Mouse (Mus musculus) brain, adult 2 months (tissue): Measurements from ENCODE around the gene Tpte.
"Not testable (repeated sequence)": the region's sequence is repeated elsewhere in the genome, so short reads cannot be mapped to it uniquely, and the experiment has no call there.

Experiments
- DNase-seq: peaks from one replicate; pipeline ENCODE4 v3.0.0; 2011; ENCODE audit warnings: low read depth, low spot score

Tpte gene

DNA sequence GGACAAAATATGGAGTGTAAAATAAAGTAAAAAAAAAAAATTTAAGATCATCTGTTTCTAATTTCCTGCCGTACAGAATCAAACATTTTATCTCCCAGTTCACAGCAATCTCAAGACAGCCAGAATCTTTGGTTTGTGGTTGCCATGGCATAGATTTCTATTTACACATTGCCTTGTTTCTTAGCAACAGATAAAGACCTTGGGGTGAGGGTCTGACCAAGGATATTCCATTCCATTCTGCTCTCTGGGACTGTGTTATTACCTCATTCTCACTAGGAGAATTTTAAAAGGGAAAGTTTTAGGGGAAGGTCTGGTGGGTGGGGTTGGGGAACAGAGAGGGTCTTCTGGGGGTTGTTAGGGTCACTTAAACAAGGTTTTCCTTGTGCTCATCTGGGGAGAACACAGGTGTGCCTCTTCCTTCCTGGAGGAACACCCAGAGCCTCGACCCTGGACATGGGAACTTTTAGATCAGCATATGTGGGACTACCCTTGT is at the start of gene Tpte:
Tpte (plus strand) TSS at position 443 of the 493 bp plus-strand sequence.
- no peak for DNase-seq

DNA sequence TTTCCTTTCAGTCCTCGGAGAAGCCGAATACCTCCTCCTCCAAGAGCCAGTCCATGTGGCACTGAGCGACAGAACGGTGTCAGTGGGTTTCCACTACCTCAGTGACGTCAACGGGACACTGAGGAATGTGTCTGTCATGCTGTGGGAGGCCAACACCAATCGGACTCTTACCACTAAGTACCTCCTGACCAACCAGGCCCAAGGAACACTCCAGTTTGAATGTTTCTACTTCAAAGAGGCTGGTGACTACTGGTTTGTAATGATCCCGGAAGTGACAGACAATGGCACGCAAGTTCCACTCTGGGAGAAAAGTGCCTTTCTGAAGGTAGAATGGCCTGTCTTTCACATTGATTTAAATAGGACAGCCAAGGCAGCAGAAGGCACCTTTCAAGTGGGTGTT is 40.3 kb upstream of the Tpte start:
- no peak for DNase-seq

DNA sequence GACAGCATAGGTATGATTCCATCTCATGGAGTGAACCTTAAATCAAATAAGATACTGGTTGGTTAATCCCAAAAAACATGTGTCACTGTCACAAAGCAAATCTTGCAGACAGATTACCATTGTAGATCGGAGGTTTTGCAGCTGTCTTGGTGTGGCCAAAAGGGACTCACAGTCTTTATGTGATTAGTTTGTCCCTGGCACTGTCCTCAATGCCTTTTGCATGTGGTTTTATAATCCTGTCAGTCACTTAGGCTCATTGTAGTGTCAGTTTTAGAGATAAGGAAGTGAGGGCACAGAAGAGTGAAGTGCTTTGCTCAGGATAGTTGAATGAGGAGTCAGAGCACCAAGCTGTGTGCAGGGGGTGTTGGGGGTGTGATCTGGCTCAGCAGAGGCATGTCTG is 37.6 kb upstream of the Tpte start:
- DNase-seq: no peak

GRCm38 (mm10) chr8:22247956-22248355 is 35.3 kb upstream of the Tpte start:
- peak; percentile 89 for DNase-seq

DNA sequence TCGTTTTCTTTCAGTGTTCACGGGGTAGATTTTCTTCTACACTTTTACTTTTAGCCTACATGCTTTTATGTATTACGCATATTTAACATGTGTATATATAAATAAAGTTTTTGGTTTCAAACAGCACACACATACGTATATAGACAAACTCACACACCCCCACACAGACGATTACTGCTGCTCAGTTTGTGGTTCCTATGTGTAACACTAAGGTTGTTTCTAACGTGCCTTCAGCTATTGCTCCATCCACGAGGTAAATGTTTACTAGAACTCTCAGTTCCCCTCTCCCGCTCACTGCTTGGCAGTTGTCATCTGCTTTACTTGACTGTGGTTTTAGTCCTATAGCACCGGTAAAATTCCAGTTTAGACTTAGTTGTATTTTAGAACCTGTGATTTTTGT is 34.2 kb upstream of the Tpte start:
- no peak for DNase-seq

DNA sequence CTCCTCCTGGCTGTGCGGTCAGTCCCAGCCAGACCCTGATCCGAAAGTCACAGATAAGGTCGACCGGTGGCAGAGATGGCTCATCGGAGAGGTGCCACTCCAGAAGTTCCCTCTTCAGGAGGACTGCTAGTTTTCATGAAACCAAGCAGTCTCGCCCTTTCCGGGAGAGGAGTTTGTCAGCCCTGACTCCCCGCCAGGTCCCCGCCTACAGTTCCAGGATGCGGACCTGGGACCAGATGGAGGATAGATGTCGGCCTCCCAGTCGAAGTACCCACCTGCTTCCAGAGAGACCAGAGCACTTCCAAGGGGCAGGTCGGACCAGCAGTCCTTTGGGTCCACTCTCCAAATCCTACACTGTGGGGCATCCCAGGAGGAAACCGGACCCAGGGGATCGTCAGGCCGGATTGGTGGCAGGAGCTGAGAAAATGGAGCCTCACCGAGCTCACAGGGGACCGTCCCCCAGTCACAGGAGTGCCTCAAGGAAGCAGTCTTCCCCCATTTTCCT is 24.2 kb upstream of the Tpte start:
- DNase-seq: no peak

DNA sequence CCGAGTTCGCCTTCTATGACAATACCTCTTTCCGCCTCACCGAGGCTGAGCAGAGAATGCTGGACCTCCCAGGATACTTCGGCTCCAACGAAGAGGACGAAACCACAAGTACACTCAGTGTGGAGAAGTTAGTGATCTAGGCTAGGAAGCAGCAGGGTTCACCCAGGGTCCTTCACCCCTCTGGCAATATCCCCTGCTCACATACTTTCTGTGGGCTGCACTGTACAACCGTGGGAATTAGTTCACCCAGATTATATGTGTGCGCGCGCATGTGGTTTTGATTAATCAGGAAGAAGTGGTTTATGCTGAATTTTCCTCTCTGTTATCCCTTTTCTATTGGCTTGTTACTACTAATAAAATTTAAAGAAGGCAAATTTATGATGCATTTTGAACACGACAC is 23.7 kb upstream of the Tpte start:
- no peak for DNase-seq

- no peak for DNase-seq
Observed at GRCm38 (mm10) chr8:22260091-22260722, 23.0 kb upstream of the Tpte start.

- no peak for DNase-seq
Observed at GRCm38 (mm10) chr8:22262267-22262666, 21.0 kb upstream of the Tpte start.

GRCm38 (mm10) chr8:22264292-22264691 is 18.9 kb upstream of the Tpte start:
- no peak for DNase-seq

GRCm38 (mm10) chr8:22264787-22265186 is 18.5 kb upstream of the Tpte start:
- DNase-seq: peak; percentile 16

- DNase-seq: no peak
Observed at GRCm38 (mm10) chr8:22265194-22265593, 18.0 kb upstream of the Tpte start.

GRCm38 (mm10) chr8:22266809-22267208 is 16.4 kb upstream of the Tpte start:
- no peak for DNase-seq

DNA sequence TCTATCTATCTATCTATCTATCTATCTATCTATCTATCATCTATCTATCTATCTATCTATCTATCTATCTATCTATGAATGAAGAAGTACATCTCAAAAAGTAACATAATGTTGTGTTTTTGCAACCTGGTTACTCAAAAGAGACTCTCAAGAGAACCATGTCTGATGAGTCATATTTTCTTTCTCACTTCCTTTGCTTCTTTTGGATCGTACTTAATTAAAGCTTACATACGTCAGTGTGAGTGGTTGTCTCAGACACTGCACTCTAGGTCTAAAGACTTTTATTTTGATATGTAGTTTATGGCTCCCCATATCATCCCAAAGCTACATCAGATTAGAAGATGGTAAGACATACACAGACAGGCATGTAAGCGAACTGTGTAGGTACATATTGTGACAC is 10.1 kb upstream of the Tpte start:
- no peak for DNase-seq

- DNase-seq: no peak
Observed at GRCm38 (mm10) chr8:22274641-22275040, 8.6 kb upstream of the Tpte start.

GRCm38 (mm10) chr8:22302326-22302725 is 19.1 kb downstream of the Tpte start:
- no peak for DNase-seq

- no peak for DNase-seq
Observed at GRCm38 (mm10) chr8:22302896-22303306, 19.7 kb downstream of the Tpte start.

DNA sequence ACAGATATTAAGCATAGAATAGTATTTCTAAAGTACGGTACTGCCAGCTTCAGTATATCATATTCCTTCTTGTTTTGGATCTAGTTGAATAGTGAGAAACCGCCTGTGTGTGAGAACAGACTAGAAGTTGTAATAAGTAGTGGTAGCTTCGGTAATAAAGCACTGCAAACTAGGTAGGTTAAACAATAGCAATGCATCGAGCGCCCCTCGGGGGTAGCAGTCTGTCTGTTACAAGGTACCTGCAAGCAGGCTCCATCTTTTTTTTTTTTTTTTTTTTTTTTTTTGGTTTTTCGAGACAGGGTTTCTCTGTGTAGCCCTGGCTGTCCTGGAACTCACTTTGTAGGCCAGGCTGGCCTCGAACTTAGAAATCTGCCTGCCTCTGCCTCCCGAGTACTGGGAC is 20.8 kb downstream of the Tpte start:
- DNase-seq: not testable (repeated sequence)

DNA sequence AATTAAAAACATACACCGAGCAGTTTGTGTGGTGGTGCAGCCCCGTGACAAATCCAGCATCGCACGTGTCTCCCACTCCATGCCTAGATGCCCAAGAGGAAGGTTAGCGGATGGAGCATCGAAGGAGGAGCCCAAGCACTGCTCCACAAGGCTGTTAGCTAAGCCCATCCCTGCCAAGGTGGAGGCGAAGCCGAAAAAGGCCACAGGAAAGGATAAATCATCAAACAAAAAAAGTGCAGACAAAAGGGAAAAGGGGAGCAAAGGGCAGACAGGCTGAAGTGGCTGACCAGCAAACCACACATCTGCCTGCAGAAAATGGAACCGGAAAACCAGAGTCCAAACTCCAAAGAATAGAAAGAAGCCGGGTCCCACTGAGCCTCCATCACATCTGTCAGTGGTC is 23.8 kb downstream of the Tpte start:
- no peak for DNase-seq

DNA sequence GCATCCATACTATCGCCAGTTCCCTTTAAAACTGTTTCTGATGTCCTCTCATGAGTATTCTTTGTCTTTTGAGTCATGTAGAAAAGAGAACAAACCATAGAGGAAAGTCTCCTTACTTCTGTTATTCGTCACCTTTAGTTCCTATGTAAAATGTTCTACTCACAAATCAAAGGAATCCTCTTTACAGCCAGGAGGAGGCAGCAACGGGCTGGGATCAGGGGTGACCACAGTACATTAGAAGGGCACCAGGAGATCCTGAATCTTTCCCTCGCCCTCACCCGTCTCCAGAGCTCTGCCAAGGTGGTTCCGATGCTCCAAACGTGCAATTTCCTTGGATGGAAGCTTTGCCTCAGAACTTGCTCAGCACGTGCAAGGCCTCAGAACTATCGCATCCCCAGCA is 28.2 kb downstream of the Tpte start:
- no peak for DNase-seq

DNA sequence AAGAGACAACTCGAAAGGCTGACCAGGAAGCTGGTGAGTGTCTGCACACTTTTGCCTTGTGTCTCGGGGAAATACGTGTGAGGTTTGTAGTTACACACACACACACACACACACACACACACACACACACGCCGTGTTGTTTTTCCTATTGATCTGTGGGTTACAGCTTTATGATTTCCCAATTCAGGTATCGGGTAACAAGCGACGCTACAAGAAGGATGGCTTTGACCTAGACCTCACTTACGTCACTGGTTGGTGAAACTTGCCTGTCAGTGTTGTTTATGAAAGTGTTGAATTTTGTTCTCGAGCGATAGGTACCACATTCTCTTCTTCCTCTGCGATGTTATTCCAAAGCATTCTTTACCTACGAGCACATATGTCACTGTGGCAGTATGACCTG is 52.2 kb downstream of the Tpte start:
- DNase-seq: no peak

DNA sequence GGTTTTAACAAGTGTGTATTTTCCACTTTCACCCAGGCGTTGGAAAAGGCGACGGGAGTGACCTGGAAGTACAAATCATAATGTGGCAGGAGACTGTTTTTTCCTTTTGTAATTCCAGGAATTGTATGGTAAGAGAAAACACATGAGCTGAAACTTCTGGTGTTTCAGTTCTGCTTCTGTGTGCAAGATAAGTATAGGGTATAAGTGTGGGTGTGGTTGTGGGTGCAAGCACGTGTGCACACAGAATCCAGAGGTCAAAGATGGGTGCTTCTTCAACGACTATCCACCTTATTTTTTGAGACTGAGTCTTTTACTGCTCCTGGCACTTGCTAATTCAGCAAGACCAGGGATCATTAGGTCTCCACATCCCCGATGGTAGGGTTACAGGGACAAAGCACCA is 76.1 kb downstream of the Tpte start:
- DNase-seq: no peak

- DNase-seq: no peak
Observed at GRCm38 (mm10) chr8:22359882-22360281, 76.6 kb downstream of the Tpte start.

- no peak for DNase-seq
Observed at GRCm38 (mm10) chr8:22376311-22376710, 93.1 kb downstream of the Tpte start.
